Mouse (Mus musculus) G1E (cell line): Measurements from ENCODE around the gene Gpnmb. TPM values are rescaled to one million over a fixed set of nuclear protein-coding genes. Genes with fewer than 3 reads are reported as not detected.

Experiments used
- ATAC-seq: 2 replicates; pipeline ENCODE4 v1.8.0; 2016; ENCODE audit warnings: mild to moderate bottlenecking; ENCODE audit not compliant: insufficient number of reproducible peaks, poor library complexity, low FRiP score, severe bottlenecking; ENCODE audit errors: extremely low read depth
- DNase-seq: peaks from one replicate; pipeline ENCODE4 v3.0.0; 2012; ENCODE audit warnings: low spot score
- H3K27me3 ChIP-seq: 2 replicates; pipeline ENCODE4 v1.6.1; 2012; ENCODE audit warnings: mild to moderate bottlenecking, low read length, inconsistent platforms; ENCODE audit not compliant: insufficient read depth
- H3K36me3 ChIP-seq: replicated peaks from 2 replicates; pipeline ENCODE3; 2012; ENCODE audit warnings: mild to moderate bottlenecking, inconsistent platforms
- H3K4me1 ChIP-seq: 2 replicates; pipeline ENCODE4 v1.6.1; 2012; ENCODE audit warnings: low read depth, low read length, inconsistent platforms, mixed read lengths; ENCODE audit not compliant: insufficient read depth
- H3K4me3 ChIP-seq: 2 replicates; pipeline ENCODE4 v1.5.1; 2012; ENCODE audit warnings: low read depth, mild to moderate bottlenecking, inconsistent platforms, low read length, moderate library complexity, mixed read lengths
- H3K9me3 ChIP-seq: replicated peaks from 2 replicates; pipeline ENCODE4 v1.6.1; 2012; ENCODE audit warnings: inconsistent platforms
- CTCF ChIP-seq: IDR thresholded peaks from 2 replicates; pipeline ENCODE4 v1.5.1; 2012; ENCODE audit warnings: low read depth, low read length, inconsistent platforms, mixed read lengths
- GATA1 ChIP-seq: IDR thresholded peaks from 2 replicates; pipeline ENCODE4 v1.6.1; 2012; ENCODE audit warnings: borderline replicate concordance, low read length, inconsistent platforms, mixed read lengths
- GATA2 ChIP-seq: IDR thresholded peaks from 2 replicates; pipeline ENCODE4 v1.6.1; 2012; ENCODE audit warnings: low read depth, low read length, inconsistent platforms, borderline replicate concordance
- POLR2AphosphoS5 ChIP-seq: IDR thresholded peaks from 2 replicates; pipeline ENCODE4 v1.6.1; 2012; ENCODE audit warnings: low read depth, low read length, inconsistent platforms; ENCODE audit not compliant: insufficient replicate concordance
- TAL1 ChIP-seq: conservative IDR thresholded peaks from 2 replicates; pipeline ENCODE4 v1.6.1; 2012; ENCODE audit warnings: low read depth, low read length, inconsistent platforms, mixed read lengths
- polyA plus RNA-seq: library from polyadenylated mRNA; stranded (reverse); fragments of >175 nt; gene quantifications from 2 replicates; pipeline ENCODE4 v1.2.3, GENCODE M21; 2012
- total RNA-seq, 2 experiments: library from RNA; stranded (forward) in 1 of 2; stranded (reverse) in 1 of 2; fragments of 200-1000 nt in 1 of 2; fragments of >200 nt in 1 of 2; fragmentation: Nextera tagmentation in 1 of 2; gene quantifications; 2 replicates each; pipeline ENCODE4 v1.2.3; 2014 to 2017

Gene Gpnmb
- total and polyA plus RNA-seq, 3 experiments = 0.05 to 0.16 TPM; not detected in 1

DNA sequence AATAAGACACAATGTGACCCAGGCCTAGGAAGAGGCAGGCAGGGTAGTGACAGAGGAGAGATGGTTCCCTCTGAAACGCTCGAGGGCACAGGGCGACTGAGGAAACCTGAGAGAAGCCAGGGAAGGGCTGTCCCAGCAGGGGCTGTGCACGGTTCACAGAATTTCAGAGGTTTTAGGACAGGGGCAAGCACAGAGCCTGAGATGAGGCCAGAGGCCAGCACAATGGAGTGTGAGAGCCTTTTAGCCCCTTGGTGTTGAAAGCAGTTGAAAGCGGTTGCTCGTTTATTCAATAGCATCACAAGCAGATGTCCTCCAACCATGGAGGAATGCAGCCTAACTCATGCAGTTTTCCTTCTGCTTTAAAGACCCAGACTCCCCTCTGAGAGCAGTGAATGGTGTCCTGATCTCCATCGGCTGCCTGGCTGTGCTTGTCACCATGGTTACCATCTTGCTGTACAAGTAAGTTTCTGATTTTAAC lies 18.9 kb downstream of the Gpnmb start:
- H3K27me3 ChIP-seq = peaks cover 32% of the 10 kb centered on the region
- ATAC-seq (no peak), DNase-seq (no peak)
- no peak overlapping the region for H3K4me3 ChIP-seq
- no peaks in the 10 kb centered on the region for H3K36me3 ChIP-seq
- H3K4me1 ChIP-seq = peaks cover 3% of the 10 kb centered on the region
- H3K9me3 ChIP-seq = peaks cover 3% of the 10 kb centered on the region
- TF ChIP-seq GATA1 (no peak), TAL1 (no peak), CTCF (no peak), GATA2 (no peak), POLR2AphosphoS5 (no peak)

DNA sequence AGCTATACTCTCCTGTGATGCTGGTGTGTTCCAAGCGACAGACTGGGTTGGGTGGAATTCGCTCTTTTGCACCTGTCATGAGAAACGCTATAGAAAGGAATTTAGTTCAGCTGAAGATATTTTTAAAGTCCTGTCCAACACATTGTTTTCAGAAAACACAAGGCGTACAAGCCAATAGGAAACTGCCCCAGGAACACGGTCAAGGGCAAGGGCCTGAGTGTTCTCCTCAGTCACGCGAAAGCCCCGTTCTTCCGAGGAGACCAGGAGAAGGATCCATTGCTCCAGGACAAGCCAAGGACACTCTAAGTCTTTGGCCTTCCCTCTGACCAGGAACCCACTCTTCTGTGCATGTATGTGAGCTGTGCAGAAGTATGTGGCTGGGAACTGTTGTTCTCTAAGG lies 19.7 kb downstream of the Gpnmb start:
- no peak overlapping the region for H3K4me3 ChIP-seq
- H3K9me3 ChIP-seq = peaks cover 3% of the 10 kb centered on the region
- H3K4me1 ChIP-seq = peaks cover 3% of the 10 kb centered on the region
- DNase-seq (no peak), ATAC-seq (no peak)
- no peaks in the 10 kb centered on the region for H3K36me3 ChIP-seq
- H3K27me3 ChIP-seq = peaks cover 30% of the 10 kb centered on the region
- TF ChIP-seq CTCF = no peak
- TF ChIP-seq TAL1 = no peak
- TF ChIP-seq GATA2 = no peak
- TF ChIP-seq GATA1 = no peak
- TF ChIP-seq POLR2AphosphoS5 = no peak

- peaks cover 3% of the 10 kb centered on the region for H3K9me3 ChIP-seq
- H3K4me3 ChIP-seq = no peak overlapping the region
- TF ChIP-seq CTCF = peak; percentile 47; the same call in 1 of the 2 replicates
- no peak for TF ChIP-seq TAL1
- peak; percentile 27 for DNase-seq
- no peaks in the 10 kb centered on the region for H3K36me3 ChIP-seq
- H3K27me3 ChIP-seq = peaks cover 24% of the 10 kb centered on the region
- H3K4me1 ChIP-seq = peaks cover 3% of the 10 kb centered on the region
- no peak for ATAC-seq
Observed at GRCm38 (mm10) chr6:49057053-49058021, 21.0 kb downstream of the Gpnmb start.

- Histone ChIP-seq H3K4me3 (no peak overlapping the region), H3K36me3 (no peaks in the 10 kb centered on the region), H3K9me3 (no peaks in the 10 kb centered on the region), H3K27me3 (peaks cover 11% of the 10 kb centered on the region), H3K4me1 (no peaks in the 10 kb centered on the region; the same call in 1 of the 2 replicates)
- ATAC-seq (no peak), DNase-seq (no peak)
- no peak for TF ChIP-seq TAL1
- TF ChIP-seq CTCF = no peak
- no peak for TF ChIP-seq GATA1
- TF ChIP-seq GATA2 = no peak
- TF ChIP-seq POLR2AphosphoS5 = no peak
Observed at GRCm38 (mm10) chr6:49068361-49068760, 32.0 kb downstream of the Gpnmb start.

- peak; percentile 97 for DNase-seq
- no peak for TF ChIP-seq CTCF
- TF ChIP-seq GATA2 = no peak
- TF ChIP-seq GATA1 = no peak
- no peak for TF ChIP-seq TAL1
- TF ChIP-seq POLR2AphosphoS5 = no peak
Observed at GRCm38 (mm10) chr6:49073304-49074116, 37.2 kb downstream of the Gpnmb start, which contains the start of gene Malsu1. Malsu1 (plus strand) TSS chr6:49073795.

DNA sequence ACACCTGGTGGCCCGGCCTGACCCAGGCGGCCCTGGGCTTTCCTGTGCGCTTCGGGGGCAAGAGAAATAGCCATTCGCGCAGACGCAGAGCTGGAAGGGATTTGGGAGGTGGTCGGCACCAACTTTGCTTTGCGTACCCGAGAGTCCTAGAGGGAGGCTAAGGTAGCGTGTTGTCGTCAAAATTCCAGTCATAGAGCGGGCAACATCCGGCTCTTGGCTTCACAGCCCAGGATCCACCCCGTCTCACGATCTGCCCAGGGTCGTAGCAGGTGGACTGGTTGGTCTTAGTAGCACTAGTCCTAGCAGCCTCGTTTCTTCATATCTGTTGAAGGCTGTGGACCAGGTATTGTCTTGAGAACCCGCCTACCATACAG lies 37.8 kb downstream of the Gpnmb start:
- H3K27me3 ChIP-seq = peaks cover 2% of the 10 kb centered on the region; the same call in 1 of the 2 replicates
- H3K36me3 ChIP-seq = peaks cover 32% of the 10 kb centered on the region
- TF ChIP-seq GATA1 = no peak
- peaks cover 24% of the 10 kb centered on the region for H3K4me1 ChIP-seq
- H3K9me3 ChIP-seq = no peaks in the 10 kb centered on the region
- H3K4me3 ChIP-seq = peak overlapping the region; percentile 99
- DNase-seq (peak; percentile 34), ATAC-seq (no peak)

More at GRCm38 (mm10) chr6:49073304-49074116, 37.2 kb downstream of the Gpnmb start, which contains the start of gene Malsu1:
- Histone ChIP-seq H3K27me3 (peaks cover 2% of the 10 kb centered on the region; the same call in 1 of the 2 replicates), H3K36me3 (peaks cover 28% of the 10 kb centered on the region), H3K4me3 (peak within 1 kb of the TSS; percentile 99), H3K4me1 (peaks cover 22% of the 10 kb centered on the region), H3K9me3 (no peaks in the 10 kb centered on the region)
- ATAC-seq = peak; percentile 89
